Mouse (Mus musculus) liver, embryonic 15.5 days (tissue): ENCODE measurements around the gene Ern1. TPM values are rescaled to one million over a fixed set of nuclear protein-coding genes. Genes with fewer than 3 reads are reported as not detected.
"Not testable (repeated sequence)": the region's sequence is repeated elsewhere in the genome, so short reads cannot be mapped to it uniquely, and the experiment has no call there.

Experiments used
- ATAC-seq: fragments of 200-750 bp; cut with Nextera tagmentation; 2 replicates; pipeline ENCODE4 v1.8.0; 2017; ENCODE audit warnings: moderate number of reproducible peaks, mild to moderate bottlenecking, moderate library complexity; ENCODE audit not compliant: insufficient read depth
- H3K27ac ChIP-seq: fragments of 300-500 bp; sonication (generic); replicated peaks from 2 replicates; pipeline ENCODE4 v1.5.1; 2015; ENCODE audit warnings: mild to moderate bottlenecking, inconsistent platforms
- H3K27me3 ChIP-seq: fragments of 300-500 bp; sonication (generic); 2 replicates; pipeline ENCODE4 v1.6.1; 2015; ENCODE audit warnings: mild to moderate bottlenecking, inconsistent platforms
- H3K36me3 ChIP-seq: fragments of 300-500 bp; sonication (generic); replicated peaks from 2 replicates; pipeline ENCODE4 v1.6.1; 2015; ENCODE audit warnings: moderate library complexity, mild to moderate bottlenecking, inconsistent platforms
- H3K4me1 ChIP-seq: fragments of 300-500 bp; sonication (generic); replicated peaks from 2 replicates; pipeline ENCODE4 v1.6.1; 2015; ENCODE audit warnings: inconsistent platforms
- H3K4me2 ChIP-seq: fragments of 300-500 bp; sonication (generic); 2 replicates; pipeline ENCODE4 v1.6.1; 2015; ENCODE audit warnings: moderate library complexity, mild to moderate bottlenecking, inconsistent platforms
- H3K4me3 ChIP-seq: fragments of 300-500 bp; sonication (generic); replicated peaks from 2 replicates; pipeline ENCODE4 v1.5.1; 2015; ENCODE audit warnings: mild to moderate bottlenecking, inconsistent platforms
- H3K9ac ChIP-seq: fragments of 300-500 bp; sonication (generic); 2 replicates; pipeline ENCODE4 v1.6.1; 2015; ENCODE audit warnings: moderate library complexity, mild to moderate bottlenecking, inconsistent platforms
- H3K9me3 ChIP-seq: fragments of 300-500 bp; sonication (generic); replicated peaks from 2 replicates; pipeline ENCODE4 v1.6.1; 2016; ENCODE audit warnings: inconsistent platforms
- WGBS: fragments of 180-500 bp; shearing (Covaris S2); methylation state at CpG from one replicate; pipeline ENCODE4 v1.1.7; 2015; ENCODE audit warnings: mixed read lengths; ENCODE audit not compliant: insufficient replicate concordance; 5-methylcytosine and 5-hydroxymethylcytosine counted together
- polyA plus RNA-seq: library from polyadenylated mRNA; unstranded; fragments of >200 nt; fragmentation: Nextera tagmentation; extraction: Ambion mirVana; gene quantifications from 2 replicates; pipeline ENCODE4 v1.2.1, GENCODE M21; 2015

Ern1 gene
- polyA plus RNA-seq, 1 experiment from 2014 or later, result 4.1 TPM

DNA sequence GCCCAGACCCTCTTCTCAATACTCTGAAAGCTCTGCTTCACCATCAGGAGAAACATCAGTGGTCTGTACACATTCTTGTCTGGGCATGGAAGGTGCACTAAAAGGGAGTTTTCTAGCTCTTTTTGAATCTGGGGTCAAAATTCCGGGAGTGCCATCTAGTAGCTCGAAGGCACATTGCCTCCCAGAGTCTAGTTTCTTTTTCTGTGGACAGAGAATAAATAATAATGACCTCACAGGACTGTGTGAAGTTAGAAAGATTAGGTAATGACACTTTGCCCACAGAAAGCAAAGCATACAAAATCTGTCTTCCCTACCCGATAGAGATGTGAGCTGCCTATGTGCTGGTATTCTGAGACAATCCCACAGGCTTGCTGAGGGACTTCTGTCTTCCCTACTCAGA lies 77.1 kb downstream of the Ern1 start:
- 77% methylated on average over 3 of the region's 3 CpGs for WGBS
- H3K4me1 ChIP-seq, result no peaks in the 10 kb centered on the region
- H3K4me3 ChIP-seq, result no peak overlapping the region
- no peaks in the 10 kb centered on the region for H3K9me3 ChIP-seq
- no peak for ATAC-seq
- H3K27me3 ChIP-seq, result no peaks in the 10 kb centered on the region
- H3K27ac ChIP-seq, result no peak overlapping the region
- H3K36me3 ChIP-seq, result peaks cover 50% of the 10 kb centered on the region
- H3K9ac ChIP-seq, result no peak overlapping the region
- no peak overlapping the region for H3K4me2 ChIP-seq

DNA sequence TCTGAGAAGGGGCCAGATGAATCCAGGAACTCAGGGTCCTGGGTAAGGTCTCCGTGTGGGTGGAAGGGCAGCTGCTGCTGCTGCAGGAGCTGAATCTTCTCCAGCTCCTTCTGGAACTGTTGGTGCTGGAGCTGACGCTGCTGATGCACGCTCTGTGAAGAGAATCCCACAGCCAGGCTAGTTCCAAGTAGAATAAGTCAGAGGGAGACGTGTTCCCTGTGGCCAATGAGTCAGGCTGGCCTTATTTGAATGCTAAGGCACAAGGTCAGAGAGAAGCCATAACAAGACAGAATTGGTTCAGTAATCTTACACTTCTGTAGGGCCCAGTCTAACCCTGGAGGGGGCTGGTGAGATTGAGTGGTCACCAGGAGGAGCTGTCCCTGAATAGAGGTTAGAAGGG lies 77.6 kb downstream of the Ern1 start:
- Histone ChIP-seq H3K27ac (no peak overlapping the region), H3K4me3 (no peak overlapping the region), H3K27me3 (no peaks in the 10 kb centered on the region), H3K4me1 (no peaks in the 10 kb centered on the region), H3K4me2 (no peak overlapping the region), H3K36me3 (peaks cover 53% of the 10 kb centered on the region), H3K9ac (no peak overlapping the region), H3K9me3 (no peaks in the 10 kb centered on the region)
- WGBS, result 66% methylated on average over 4 of the region's 4 CpGs
- no peak for ATAC-seq

DNA sequence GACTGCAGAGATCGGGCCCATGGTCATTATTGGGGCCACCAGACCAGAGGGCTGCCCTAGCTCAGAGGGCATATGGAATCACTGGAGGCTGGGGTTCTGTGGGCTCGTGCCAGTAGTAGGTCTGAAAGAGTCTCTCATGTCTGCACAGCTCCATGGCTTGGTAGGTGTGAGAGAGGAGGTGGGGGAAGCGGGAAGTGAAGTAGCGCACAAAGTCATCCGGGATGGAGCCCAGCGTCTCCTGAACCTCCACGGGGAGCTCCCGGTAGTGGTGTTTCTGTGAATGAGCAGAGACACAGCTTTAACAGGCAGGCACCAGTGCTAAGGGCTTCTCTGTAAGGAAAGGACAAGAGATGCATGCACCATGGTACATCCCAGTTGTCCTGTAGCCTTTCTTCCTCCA lies 89.2 kb downstream of the Ern1 start:
- Histone ChIP-seq H3K4me3 (no peak overlapping the region), H3K27me3 (no peaks in the 10 kb centered on the region), H3K9me3 (no peaks in the 10 kb centered on the region), H3K4me2 (no peak overlapping the region), H3K27ac (no peak overlapping the region), H3K4me1 (peaks cover 10% of the 10 kb centered on the region), H3K36me3 (peaks cover 62% of the 10 kb centered on the region), H3K9ac (no peak overlapping the region)
- 82% methylated on average over 8 of the region's 8 CpGs for WGBS
- ATAC-seq, result no peak

DNA sequence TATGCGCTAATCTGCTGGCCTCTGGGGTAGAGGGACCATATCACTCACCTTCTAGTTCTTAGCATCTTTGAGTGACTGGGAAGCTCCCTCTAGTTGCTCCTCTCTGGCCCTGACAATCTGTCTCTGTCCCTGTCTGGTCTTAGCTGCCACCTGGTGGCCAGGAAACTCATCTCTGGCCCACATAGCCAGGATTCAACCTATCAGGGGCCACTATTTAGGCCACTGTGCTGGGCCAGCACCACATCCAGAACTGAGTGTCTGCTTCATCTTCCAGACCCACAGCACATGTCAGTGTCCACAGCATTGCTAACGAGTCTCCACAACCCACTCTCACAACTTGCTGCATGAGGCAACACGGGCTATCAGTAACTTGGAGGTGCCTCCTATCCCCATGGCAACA lies 90.0 kb downstream of the Ern1 start:
- Histone ChIP-seq H3K9ac (no peak overlapping the region), H3K9me3 (no peaks in the 10 kb centered on the region), H3K4me2 (no peak overlapping the region), H3K27ac (no peak overlapping the region), H3K4me3 (no peak overlapping the region), H3K4me1 (peaks cover 18% of the 10 kb centered on the region), H3K27me3 (no peaks in the 10 kb centered on the region), H3K36me3 (peaks cover 54% of the 10 kb centered on the region)
- 81% methylated on average over 3 of the region's 3 CpGs for WGBS
- ATAC-seq, result no peak

DNA sequence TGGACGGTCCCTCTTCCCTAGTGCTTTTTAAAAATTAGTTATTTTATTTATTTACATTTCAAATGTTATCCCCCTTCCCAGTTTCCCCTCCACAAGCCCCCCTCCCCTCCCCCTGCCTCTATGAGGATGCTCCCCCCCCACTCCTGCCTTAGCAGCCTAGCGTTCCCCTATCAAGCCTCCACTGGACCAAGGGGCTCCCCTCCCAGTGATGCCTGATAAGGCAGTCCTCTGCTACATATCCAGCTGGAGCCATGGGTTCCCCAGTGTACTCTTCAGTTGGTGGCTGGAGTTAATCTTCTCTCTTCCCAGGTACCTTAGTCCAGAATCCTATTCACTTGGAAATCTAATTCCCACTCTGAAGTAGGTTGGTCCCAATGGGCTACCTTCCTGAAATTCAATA lies 93.6 kb downstream of the Ern1 start:
- Histone ChIP-seq H3K4me1 (peaks cover 39% of the 10 kb centered on the region), H3K36me3 (peaks cover 29% of the 10 kb centered on the region), H3K4me2 (0 out of 2 replicates have a peak overlapping the region, but pooled peaks have one; percentile 6), H3K27ac (peak overlapping the region; percentile 68; the same call in 1 of the 2 replicates)
- 45% methylated on average over 2 of the region's 2 CpGs for WGBS
- not testable (repeated sequence) for H3K9ac ChIP-seq, H3K9me3 ChIP-seq, H3K4me3 ChIP-seq, H3K27me3 ChIP-seq
- ATAC-seq, result peak; percentile 41; the same call in 1 of the 2 replicates

DNA sequence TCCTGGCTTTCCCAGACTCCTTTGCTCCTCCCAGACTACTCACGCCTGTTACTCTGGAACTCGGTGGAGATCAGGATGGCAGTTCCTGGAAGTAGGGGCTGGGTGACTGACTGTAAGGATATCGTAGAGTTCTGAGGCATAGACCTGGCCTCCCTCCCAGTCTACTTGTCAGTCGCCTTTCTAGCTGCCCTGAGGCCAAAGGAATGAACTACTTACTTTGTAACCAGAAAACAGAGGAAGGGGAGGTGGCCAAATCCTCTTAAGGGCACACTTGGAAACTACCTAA lies 94.4 kb downstream of the Ern1 start:
- no peak for ATAC-seq
- Histone ChIP-seq H3K9ac (no peak overlapping the region), H3K4me3 (no peak overlapping the region), H3K4me1 (peaks cover 39% of the 10 kb centered on the region), H3K9me3 (no peaks in the 10 kb centered on the region), H3K27me3 (no peaks in the 10 kb centered on the region), H3K4me2 (0 out of 2 replicates have a peak overlapping the region, but pooled peaks have one; percentile 29), H3K36me3 (peaks cover 21% of the 10 kb centered on the region), H3K27ac (peak overlapping the region; percentile 68)
- 60% methylated on average over 4 of the region's 4 CpGs for WGBS

DNA sequence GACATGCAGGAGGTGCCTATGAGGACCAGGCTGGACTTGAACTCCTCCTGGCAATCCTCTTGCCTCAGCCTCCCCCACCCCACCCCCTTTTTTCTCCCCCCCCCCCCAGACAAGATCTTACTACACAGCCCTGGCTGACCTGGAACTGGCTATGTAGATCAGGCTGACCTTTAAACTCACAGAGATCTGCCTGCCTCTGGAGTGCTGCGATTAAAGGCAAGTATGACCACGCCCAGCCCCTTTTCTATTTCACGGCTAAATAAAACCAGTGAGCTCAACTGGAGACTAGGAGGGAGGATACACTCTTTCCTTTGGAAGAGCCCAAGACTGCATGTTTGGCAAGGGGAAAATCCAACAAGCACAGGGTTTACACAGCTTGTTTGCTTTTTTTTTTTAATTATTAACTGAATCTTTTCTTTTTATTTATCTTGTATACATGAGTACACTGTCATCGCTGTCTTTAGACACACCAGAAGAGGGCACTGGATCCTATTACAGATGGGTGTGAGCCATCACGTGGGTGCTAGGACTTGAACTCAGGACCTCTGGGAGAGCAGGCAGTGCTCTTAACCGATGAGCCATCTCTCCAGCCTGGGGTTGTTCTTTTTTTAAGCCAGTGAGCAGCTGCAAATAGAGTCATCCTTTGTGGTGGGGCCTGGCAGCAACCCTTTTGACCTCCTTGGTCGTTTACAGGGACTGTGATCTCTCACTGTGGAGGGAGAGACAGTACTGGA lies 94.9 kb downstream of the Ern1 start:
- peak; percentile 77 for ATAC-seq
- H3K4me2 ChIP-seq, result peak overlapping the region; percentile 29; the same call in 1 of the 2 replicates
- peak overlapping the region; percentile 68 for H3K27ac ChIP-seq

DNA sequence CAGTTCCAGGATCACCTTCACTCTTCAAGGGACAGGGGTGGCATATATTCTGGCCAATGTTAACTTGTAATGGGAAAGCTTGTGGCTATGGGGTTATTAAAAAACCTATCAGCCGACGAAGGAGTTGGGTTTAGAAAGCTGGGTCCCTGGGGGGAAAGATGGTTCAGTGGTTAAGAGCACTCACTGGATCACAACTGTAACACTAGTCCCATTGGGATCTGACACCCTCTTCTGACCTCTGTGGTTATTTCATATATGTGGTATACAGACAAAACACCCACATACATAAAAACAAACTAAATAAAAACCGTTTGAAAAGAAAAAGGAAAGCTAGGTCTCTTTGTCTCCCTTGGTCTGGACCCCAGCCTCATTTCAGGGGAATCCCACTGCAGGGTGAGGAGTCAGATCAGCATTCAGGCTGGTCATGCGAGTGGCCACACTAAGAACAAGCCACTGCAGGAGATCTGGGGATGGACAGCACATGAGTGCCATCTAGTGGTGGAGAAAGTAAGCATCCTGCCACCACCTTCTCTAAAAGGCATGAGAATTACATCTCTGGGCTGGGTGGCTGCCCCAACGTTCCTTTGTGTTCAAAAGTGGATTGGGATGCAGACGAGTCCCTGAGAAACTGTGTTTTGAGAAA lies 96.0 kb downstream of the Ern1 start:
- Histone ChIP-seq H3K9me3 (no peaks in the 10 kb centered on the region), H3K36me3 (peaks cover 11% of the 10 kb centered on the region; the same call in 1 of the 2 replicates), H3K4me3 (no peak overlapping the region), H3K27me3 (no peaks in the 10 kb centered on the region), H3K27ac (peak overlapping the region; percentile 55; the same call in 1 of the 2 replicates), H3K4me1 (peaks cover 54% of the 10 kb centered on the region), H3K4me2 (no peak overlapping the region), H3K9ac (no peak overlapping the region)
- ATAC-seq, result no peak
- WGBS, result 32% methylated on average over 6 of the region's 6 CpGs

More for the DNA sequence above, 94.9 kb downstream of the Ern1 start:
- H3K9ac ChIP-seq, result no peak overlapping the region
- H3K4me1 ChIP-seq, result peaks cover 43% of the 10 kb centered on the region
- no peak overlapping the region for H3K4me3 ChIP-seq
- 40% methylated on average over 7 of the region's 7 CpGs for WGBS
- no peaks in the 10 kb centered on the region for H3K9me3 ChIP-seq
- H3K27me3 ChIP-seq, result no peaks in the 10 kb centered on the region
- peaks cover 16% of the 10 kb centered on the region for H3K36me3 ChIP-seq

DNA sequence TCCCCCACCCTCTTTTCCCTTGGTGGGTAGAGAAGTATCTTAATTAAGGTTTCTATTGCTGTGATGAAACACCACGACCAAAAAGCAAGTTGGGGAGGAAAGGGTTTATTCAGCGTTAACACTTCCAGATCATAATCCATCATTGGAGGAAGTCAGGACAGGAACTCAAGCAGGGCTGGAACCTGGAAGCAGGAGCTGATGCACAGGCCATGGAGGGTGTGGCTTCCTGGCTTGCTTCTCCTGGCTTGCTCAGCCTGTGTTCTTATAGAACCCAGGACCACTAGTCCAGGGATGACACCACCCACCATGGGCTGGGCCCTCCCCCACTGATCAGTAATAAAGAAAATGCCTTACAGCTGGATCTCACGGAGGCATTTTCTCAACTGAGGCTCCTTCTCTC lies 96.9 kb downstream of the Ern1 start:
- no peaks in the 10 kb centered on the region for H3K27me3 ChIP-seq
- H3K9ac ChIP-seq, result no peak overlapping the region
- no peak overlapping the region for H3K27ac ChIP-seq
- ATAC-seq, result no peak
- no peak overlapping the region for H3K4me2 ChIP-seq
- no peak overlapping the region for H3K4me3 ChIP-seq
- no peaks in the 10 kb centered on the region for H3K9me3 ChIP-seq
- H3K4me1 ChIP-seq, result peaks cover 61% of the 10 kb centered on the region
- peaks cover 9% of the 10 kb centered on the region; the same call in 1 of the 2 replicates for H3K36me3 ChIP-seq
- WGBS, result 40% methylated on average over 3 of the region's 3 CpGs

DNA sequence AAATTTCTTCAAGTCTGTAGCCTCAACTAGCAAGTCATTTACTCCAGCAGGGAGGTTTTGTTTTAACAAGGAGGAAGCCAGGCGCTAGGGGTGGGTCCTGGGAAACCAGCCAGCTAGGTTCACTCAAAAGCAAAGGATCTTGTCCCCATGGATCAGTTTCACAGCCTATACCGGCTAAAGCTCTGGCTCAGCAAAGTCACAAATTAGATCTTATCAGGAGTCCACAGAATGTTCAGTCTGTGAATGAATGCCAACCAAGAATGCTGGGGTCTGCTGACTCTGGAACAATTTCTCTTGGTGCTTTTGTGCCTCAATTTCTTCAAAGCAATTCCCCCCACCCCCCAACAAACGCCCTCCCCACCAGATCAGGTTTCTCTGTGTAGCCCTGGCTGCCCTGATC lies 98.0 kb downstream of the Ern1 start:
- H3K27me3 ChIP-seq, result no peaks in the 10 kb centered on the region
- no peak for ATAC-seq
- no peak overlapping the region for H3K27ac ChIP-seq
- 0 out of 2 replicates have a peak, but pooled peaks cover 5% of the 10 kb centered on the region for H3K36me3 ChIP-seq
- 25% methylated on average over 3 of the region's 3 CpGs for WGBS
- no peak overlapping the region for H3K4me3 ChIP-seq
- H3K9me3 ChIP-seq, result no peaks in the 10 kb centered on the region
- H3K9ac ChIP-seq, result no peak overlapping the region
- no peak overlapping the region for H3K4me2 ChIP-seq
- H3K4me1 ChIP-seq, result peaks cover 61% of the 10 kb centered on the region

DNA sequence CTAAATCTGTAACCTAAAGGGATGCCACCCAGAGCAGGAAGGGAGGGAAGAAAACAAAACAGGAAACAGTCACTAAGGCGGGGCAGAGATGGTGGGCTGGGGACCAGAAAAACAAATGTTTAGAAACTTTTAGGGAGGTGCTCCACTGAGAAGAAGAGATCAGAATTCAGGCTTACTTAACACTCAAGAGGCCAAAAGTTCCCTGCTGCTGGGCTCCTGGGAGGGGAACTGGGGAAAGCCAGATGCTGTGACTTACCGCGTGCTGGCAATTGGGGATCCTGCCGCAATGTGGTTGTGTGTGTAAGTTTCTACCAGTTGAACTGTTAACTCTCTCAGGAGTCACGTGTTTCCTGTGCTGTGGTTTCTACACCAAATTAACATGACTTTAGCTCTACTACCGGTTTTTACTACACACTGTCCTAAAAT lies 99.8 kb downstream of the Ern1 start, which contains the start of gene Icam2:
Gene Icam2 (minus strand): TSS at position 285 of the 426 bp plus-strand sequence.
- Histone ChIP-seq H3K4me1 (peaks cover 48% of the 10 kb centered on the region), H3K36me3 (no peaks in the 10 kb centered on the region), H3K4me2 (peak within 1 kb of the TSS; percentile 31), H3K4me3 (0 out of 2 replicates have a peak within 1 kb of the TSS, but pooled peaks have one; percentile 8), H3K9me3 (no peaks in the 10 kb centered on the region), H3K9ac (no peak within 1 kb of the TSS), H3K27me3 (no peaks in the 10 kb centered on the region), H3K27ac (peak within 1 kb of the TSS; percentile 39)
- 15% methylated on average over 6 of the region's 6 CpGs for WGBS
- ATAC-seq, result no peak
